Mouse (Mus musculus): ENCODE measurements around the gene Ephx1.

- no peak for TF ChIP-seq POLR2A (IDR thresholded peaks at IDR 0.05; ENCODE audit: borderline replicate concordance, control insufficient read depth, low read depth, low read length)
- no peak for TF ChIP-seq CTCF (IDR thresholded peaks at IDR 0.05; ENCODE audit: control insufficient read depth, insufficient read depth, low read length)
Measured at GRCm38 (mm10) chr1:180944553-180944952, 76.2 kb downstream of the Ephx1 start.

All from bone marrow, adult 2 months (tissue).